Mouse (Mus musculus): Measurements from ENCODE around the gene Cpz.

DNA sequence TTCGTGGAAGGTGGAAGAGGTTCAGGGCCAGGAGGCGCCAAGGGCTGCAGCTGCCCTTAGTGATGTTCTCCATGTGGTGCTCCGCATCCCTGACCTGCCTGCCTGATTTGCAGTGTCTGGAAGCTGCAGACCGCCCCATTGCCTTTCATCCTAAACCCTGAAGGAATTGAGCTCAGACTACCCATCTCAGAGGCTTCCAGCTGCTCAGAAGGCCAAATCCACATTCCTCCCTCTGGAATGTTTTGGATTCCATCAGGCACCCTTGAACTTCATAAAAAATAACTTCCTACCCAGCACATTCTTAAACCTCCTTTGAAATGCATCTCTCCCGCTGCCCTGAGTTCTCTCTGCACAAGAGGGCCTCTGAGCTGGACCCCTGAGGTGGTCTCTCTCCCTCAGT, 15.1 kb upstream of the Cpz start:
- TF ChIP-seq CTCF (IDR thresholded peaks at IDR 0.05; ENCODE audit: control insufficient read depth, insufficient read depth, insufficient read length) (no peak), MYOD1 (IDR thresholded peaks at IDR 0.05; ENCODE audit: control insufficient read depth, insufficient read length, low read depth) (no peak), CEBPB (IDR thresholded peaks at IDR 0.05; ENCODE audit: low read depth) (no peak), MAX (IDR thresholded peaks at IDR 0.05) (no peak)
